Mouse (Mus musculus): ENCODE results near the gene Hhat. TPM values are rescaled to one million over a fixed set of nuclear protein-coding genes. Genes with fewer than 3 reads are reported as not detected.

Hhat gene
- polyA plus RNA-seq, 1 experiment from 2014 or later = 4.8 TPM

GRCm38 (mm10) chr1:192503651-192504050 is 267.4 kb downstream of the Hhat start:
- no peak for TF ChIP-seq CTCF (IDR thresholded peaks at IDR 0.05; ENCODE audit: low read depth)
- Histone ChIP-seq H3K4me1 (replicated peaks; ENCODE audit: control insufficient read depth, insufficient read depth, low read length) (no peaks in the 10 kb centered on the region), H3K4me2 (replicated peaks; ENCODE audit: low read depth) (no peak overlapping the region), H3K27ac (ENCODE audit: low read depth, low read length) (no peak overlapping the region), H3K27me3 (replicated peaks; ENCODE audit: control insufficient read depth, insufficient read depth, low read length) (no peaks in the 10 kb centered on the region), H3K9ac (ENCODE audit: low read depth, low read length) (no peak overlapping the region), H3K36me3 (ENCODE audit: control insufficient read depth, insufficient read depth) (no peaks in the 10 kb centered on the region), H3K4me3 (ENCODE audit: low read depth, low read length) (no peak overlapping the region), H3K9me3 (ENCODE audit: control insufficient read depth) (no peaks in the 10 kb centered on the region)
- WGBS = 84% methylated on average over 4 of the region's 4 CpGs
- ATAC-seq = no peak

DNA sequence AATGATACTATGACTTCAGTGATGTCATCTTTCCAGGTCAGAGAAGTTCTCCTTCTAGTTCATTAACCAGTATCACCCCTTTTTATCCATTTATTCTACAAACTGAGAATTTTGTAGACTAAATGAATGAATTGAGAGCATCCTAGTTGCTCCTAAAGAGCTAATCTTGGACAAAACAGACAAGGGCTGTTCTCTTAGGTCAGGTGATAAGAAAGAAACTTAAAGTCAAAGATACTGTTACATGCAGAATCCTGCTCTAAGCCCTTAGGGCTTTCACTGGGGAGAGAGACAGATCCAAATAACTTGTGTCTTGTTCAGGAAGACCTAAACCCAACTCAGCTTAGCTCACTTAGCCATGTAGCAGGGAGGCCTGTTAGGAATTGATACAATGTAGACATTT is 268.2 kb downstream of the Hhat start:
- Histone ChIP-seq H3K27ac (ENCODE audit: low read depth, low read length) (no peak overlapping the region), H3K27me3 (replicated peaks; ENCODE audit: control insufficient read depth, insufficient read depth, low read length) (no peaks in the 10 kb centered on the region), H3K9me3 (ENCODE audit: control insufficient read depth) (no peaks in the 10 kb centered on the region), H3K4me2 (replicated peaks; ENCODE audit: low read depth) (no peak overlapping the region), H3K4me3 (ENCODE audit: low read depth, low read length) (no peak overlapping the region), H3K4me1 (replicated peaks; ENCODE audit: control insufficient read depth, insufficient read depth, low read length) (no peaks in the 10 kb centered on the region), H3K9ac (ENCODE audit: low read depth, low read length) (no peak overlapping the region), H3K36me3 (ENCODE audit: control insufficient read depth, insufficient read depth) (no peaks in the 10 kb centered on the region)
- no peak for TF ChIP-seq CTCF (IDR thresholded peaks at IDR 0.05; ENCODE audit: low read depth)
- ATAC-seq = no peak

DNA sequence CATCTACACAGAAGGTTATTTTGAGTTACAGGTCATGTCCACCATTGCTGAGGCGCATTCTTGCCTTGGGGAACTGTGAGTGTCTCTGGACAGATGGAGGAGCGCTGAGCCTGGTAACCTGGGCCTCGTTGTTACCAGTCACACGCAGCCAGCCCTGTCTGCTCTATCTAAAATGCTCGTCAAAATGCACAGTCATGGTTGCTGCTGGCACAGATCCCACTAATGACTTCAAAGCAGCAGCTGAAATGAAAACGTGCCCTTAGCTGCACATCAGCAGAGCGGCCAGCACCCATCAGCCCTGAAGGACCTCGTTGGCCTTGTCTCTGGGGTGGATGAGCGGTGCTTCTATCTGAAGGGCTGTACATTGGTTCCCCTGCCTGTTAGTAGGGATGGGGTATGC is 269.0 kb downstream of the Hhat start:
- no peak overlapping the region for H3K4me3 ChIP-seq (ENCODE audit: low read depth, low read length)
- no peak for TF ChIP-seq CTCF (IDR thresholded peaks at IDR 0.05; ENCODE audit: low read depth)
- no peak overlapping the region for H3K4me2 ChIP-seq (replicated peaks; ENCODE audit: low read depth)
- H3K27me3 ChIP-seq (replicated peaks; ENCODE audit: control insufficient read depth, insufficient read depth, low read length) = no peaks in the 10 kb centered on the region
- ATAC-seq = no peak
- H3K9me3 ChIP-seq (ENCODE audit: control insufficient read depth) = no peaks in the 10 kb centered on the region
- no peaks in the 10 kb centered on the region for H3K36me3 ChIP-seq (ENCODE audit: control insufficient read depth, insufficient read depth)
- WGBS = 80% methylated on average over 9 of the region's 9 CpGs
- H3K9ac ChIP-seq (ENCODE audit: low read depth, low read length) = no peak overlapping the region
- H3K4me1 ChIP-seq (replicated peaks; ENCODE audit: control insufficient read depth, insufficient read depth, low read length) = no peaks in the 10 kb centered on the region
- H3K27ac ChIP-seq (ENCODE audit: low read depth, low read length) = no peak overlapping the region

- no peaks in the 10 kb centered on the region for H3K27me3 ChIP-seq (replicated peaks; ENCODE audit: control insufficient read depth, insufficient read depth, low read length)
- H3K27ac ChIP-seq (ENCODE audit: low read depth, low read length) = no peak overlapping the region
- 73% methylated on average over 2 of the region's 2 CpGs for WGBS
- no peak overlapping the region for H3K4me2 ChIP-seq (replicated peaks; ENCODE audit: low read depth)
- no peaks in the 10 kb centered on the region for H3K9me3 ChIP-seq (ENCODE audit: control insufficient read depth)
- TF ChIP-seq CTCF (IDR thresholded peaks at IDR 0.05; ENCODE audit: low read depth) = no peak
- H3K36me3 ChIP-seq (ENCODE audit: control insufficient read depth, insufficient read depth) = no peaks in the 10 kb centered on the region
- no peak overlapping the region for H3K9ac ChIP-seq (ENCODE audit: low read depth, low read length)
- ATAC-seq = no peak
- H3K4me3 ChIP-seq (ENCODE audit: low read depth, low read length) = no peak overlapping the region
- no peaks in the 10 kb centered on the region for H3K4me1 ChIP-seq (replicated peaks; ENCODE audit: control insufficient read depth, insufficient read depth, low read length)
These were observed 273.5 kb downstream of the Hhat start for GRCm38 (mm10) chr1:192497505-192497904.

DNA sequence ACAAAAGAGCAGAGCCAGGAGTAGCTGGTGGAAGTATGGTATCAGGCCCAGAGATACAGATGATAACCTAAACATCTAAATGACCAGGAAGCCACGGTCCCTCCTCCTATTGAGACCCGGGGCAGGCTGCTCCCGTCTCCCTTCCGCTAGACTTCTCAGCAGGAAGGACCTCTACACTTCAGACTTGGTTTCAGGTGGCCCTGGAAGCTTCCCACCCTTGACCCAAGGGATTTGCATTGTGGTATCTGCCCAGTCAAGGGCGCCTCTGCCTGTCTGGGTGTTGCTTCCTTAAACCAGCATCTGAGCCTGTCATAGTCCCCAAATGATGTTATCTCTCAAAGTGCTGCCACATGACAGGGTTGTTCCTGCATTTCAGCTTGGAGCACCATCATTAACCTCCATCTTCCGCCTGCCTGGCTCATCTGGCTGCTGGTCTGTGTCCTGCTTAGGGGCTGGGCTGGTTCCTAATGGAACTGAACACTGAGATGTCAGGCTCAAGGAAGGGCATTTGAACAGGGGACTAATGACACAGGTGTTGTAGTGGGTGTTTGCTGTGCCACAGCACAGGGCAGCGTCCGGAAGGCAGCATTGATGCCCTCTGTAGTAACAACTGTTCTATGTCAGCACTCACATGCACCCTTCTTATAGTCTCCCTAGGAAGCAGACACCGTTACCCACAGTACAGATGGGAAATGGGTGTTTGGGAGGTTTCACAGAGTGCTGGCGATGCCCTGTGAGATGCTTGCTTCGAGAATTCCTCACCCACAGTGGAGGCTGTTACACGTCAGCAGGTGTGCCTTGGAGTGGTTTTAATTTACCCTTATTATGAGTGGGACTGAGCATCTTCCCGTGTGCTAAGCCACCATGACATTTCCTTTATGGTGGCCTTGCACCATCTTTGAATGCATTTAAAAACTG is 280.9 kb downstream of the Hhat start:
- Histone ChIP-seq H3K9ac (ENCODE audit: low read depth, low read length) (no peak overlapping the region), H3K36me3 (ENCODE audit: control insufficient read depth, insufficient read depth) (no peaks in the 10 kb centered on the region), H3K27ac (ENCODE audit: low read depth, low read length) (no peak overlapping the region), H3K27me3 (replicated peaks; ENCODE audit: control insufficient read depth, insufficient read depth, low read length) (no peaks in the 10 kb centered on the region), H3K9me3 (ENCODE audit: control insufficient read depth) (no peaks in the 10 kb centered on the region), H3K4me3 (ENCODE audit: low read depth, low read length) (no peak overlapping the region), H3K4me2 (replicated peaks; ENCODE audit: low read depth) (no peak overlapping the region), H3K4me1 (replicated peaks; ENCODE audit: control insufficient read depth, insufficient read depth, low read length) (no peaks in the 10 kb centered on the region)
- no peak for TF ChIP-seq CTCF (IDR thresholded peaks at IDR 0.05; ENCODE audit: low read depth)
- WGBS = 71% methylated on average over 13 of the region's 13 CpGs
- no peak for ATAC-seq

- WGBS = 96% methylated on average over 11 of the region's 11 CpGs
- H3K4me2 ChIP-seq (replicated peaks; ENCODE audit: low read depth) = no peak overlapping the region
- no peaks in the 10 kb centered on the region for H3K9me3 ChIP-seq (ENCODE audit: control insufficient read depth)
- no peaks in the 10 kb centered on the region for H3K27me3 ChIP-seq (replicated peaks; ENCODE audit: control insufficient read depth, insufficient read depth, low read length)
- H3K4me3 ChIP-seq (ENCODE audit: low read depth, low read length) = no peak overlapping the region
- no peak for ATAC-seq
- H3K4me1 ChIP-seq (replicated peaks; ENCODE audit: control insufficient read depth, insufficient read depth, low read length) = no peaks in the 10 kb centered on the region
- no peaks in the 10 kb centered on the region for H3K36me3 ChIP-seq (ENCODE audit: control insufficient read depth, insufficient read depth)
- no peak overlapping the region for H3K9ac ChIP-seq (ENCODE audit: low read depth, low read length)
- no peak overlapping the region for H3K27ac ChIP-seq (ENCODE audit: low read depth, low read length)
- TF ChIP-seq CTCF (IDR thresholded peaks at IDR 0.05; ENCODE audit: low read depth) = no peak
These were observed 283.5 kb downstream of the Hhat start for GRCm38 (mm10) chr1:192487571-192487970.

All from intestine, postnatal 0 days (tissue).